Mouse (Mus musculus): ENCODE results near the gene Ugt1a6a. TPM values are rescaled to one million over a fixed set of nuclear protein-coding genes. Genes with fewer than 3 reads are reported as not detected.
"Not testable (repeated sequence)": the region's sequence is repeated elsewhere in the genome, so short reads cannot be mapped to it uniquely, and the experiment has no call there.

Gene Ugt1a6a
- polyA plus RNA-seq, 1 experiment from 2014 or later, result 0.19 TPM

GRCm38 (mm10) chr1:88105656-88106055 lies 29.0 kb upstream of the Ugt1a6a start:
- Histone ChIP-seq H3K9me3 (no peaks in the 10 kb centered on the region), H3K9ac (no peak overlapping the region), H3K4me3 (no peak overlapping the region), H3K4me2 (no peak overlapping the region), H3K27me3 (replicated peaks) (no peaks in the 10 kb centered on the region), H3K27ac (replicated peaks) (no peak overlapping the region), H3K4me1 (no peaks in the 10 kb centered on the region), H3K36me3 (no peaks in the 10 kb centered on the region)
- ATAC-seq (ENCODE audit: extremely low read depth, insufficient number of reproducible peaks, low FRiP score, low TSS enrichment), result no peak
- 57% methylated on average over 2 of the region's 2 CpGs for WGBS

GRCm38 (mm10) chr1:88109027-88109557 lies 25.5 kb upstream of the Ugt1a6a start:
- not testable (repeated sequence) for H3K9me3 ChIP-seq; ATAC-seq (ENCODE audit: extremely low read depth, insufficient number of reproducible peaks, low FRiP score, low TSS enrichment); H3K4me2 ChIP-seq; H3K9ac ChIP-seq; H3K4me3 ChIP-seq; H3K27me3 ChIP-seq (replicated peaks); H3K27ac ChIP-seq (replicated peaks); H3K36me3 ChIP-seq; H3K4me1 ChIP-seq
- WGBS, result 62% methylated on average over 2 of the region's 2 CpGs

DNA sequence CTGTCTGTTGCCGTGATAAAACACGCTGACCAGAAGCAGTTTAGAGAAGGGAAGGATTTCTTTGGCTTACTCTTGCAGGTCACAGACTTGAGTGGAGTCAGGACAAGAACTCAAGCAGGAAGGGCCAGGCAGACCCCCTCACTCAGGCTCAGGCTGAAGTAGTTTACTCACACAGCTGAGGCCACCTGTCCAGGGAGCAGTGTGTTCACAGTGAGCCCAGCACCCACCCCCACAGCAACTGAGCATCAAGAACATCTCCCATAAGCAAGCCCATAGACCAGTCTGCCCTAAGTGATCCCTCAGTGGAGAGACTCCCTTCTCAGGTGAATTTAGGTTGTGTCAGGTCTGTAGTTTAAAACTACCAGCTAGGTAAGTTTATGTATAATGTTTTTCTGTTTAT lies 25.0 kb upstream of the Ugt1a6a start:
- not testable (repeated sequence) for ATAC-seq (ENCODE audit: extremely low read depth, insufficient number of reproducible peaks, low FRiP score, low TSS enrichment); H3K36me3 ChIP-seq; H3K9ac ChIP-seq; H3K27me3 ChIP-seq (replicated peaks); H3K4me2 ChIP-seq; H3K27ac ChIP-seq (replicated peaks); H3K4me1 ChIP-seq; H3K4me3 ChIP-seq; H3K9me3 ChIP-seq
- WGBS, result 68% methylated on average over 2 of the region's 2 CpGs

DNA sequence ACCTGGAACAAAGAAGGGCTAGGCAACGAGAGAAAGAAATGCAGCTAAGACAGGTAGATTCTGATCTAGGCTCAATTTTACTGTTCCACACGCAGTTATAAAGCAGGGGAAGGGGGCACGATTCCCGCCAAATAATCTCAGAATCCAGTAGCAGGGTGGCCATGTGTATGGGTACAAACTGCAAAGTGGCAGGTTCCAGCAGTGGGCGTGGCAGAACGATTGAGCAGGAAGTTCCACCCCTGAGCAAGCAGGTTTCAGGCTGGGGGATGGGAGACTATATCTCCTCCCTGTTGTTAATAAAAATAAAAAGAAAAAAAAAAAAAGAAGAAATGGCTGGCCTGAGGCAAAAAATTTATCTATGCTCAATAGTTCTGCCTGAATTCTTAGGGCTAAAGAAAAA lies 21.8 kb upstream of the Ugt1a6a start:
- H3K4me3 ChIP-seq; H3K4me2 ChIP-seq; H3K9me3 ChIP-seq; H3K9ac ChIP-seq; ATAC-seq (ENCODE audit: extremely low read depth, insufficient number of reproducible peaks, low FRiP score, low TSS enrichment); H3K36me3 ChIP-seq; H3K4me1 ChIP-seq; H3K27ac ChIP-seq (replicated peaks); H3K27me3 ChIP-seq (replicated peaks): not testable (repeated sequence)
- WGBS, result 79% methylated on average over 6 of the region's 6 CpGs

- H3K4me3 ChIP-seq; H3K27me3 ChIP-seq (replicated peaks); H3K27ac ChIP-seq (replicated peaks); H3K9ac ChIP-seq; ATAC-seq (ENCODE audit: extremely low read depth, insufficient number of reproducible peaks, low FRiP score, low TSS enrichment); H3K9me3 ChIP-seq; H3K4me1 ChIP-seq; H3K36me3 ChIP-seq; H3K4me2 ChIP-seq: not testable (repeated sequence)
- 6% methylated on average over 4 of the region's 4 CpGs for WGBS
Measured at GRCm38 (mm10) chr1:88120550-88120949, 14.1 kb upstream of the Ugt1a6a start.

DNA sequence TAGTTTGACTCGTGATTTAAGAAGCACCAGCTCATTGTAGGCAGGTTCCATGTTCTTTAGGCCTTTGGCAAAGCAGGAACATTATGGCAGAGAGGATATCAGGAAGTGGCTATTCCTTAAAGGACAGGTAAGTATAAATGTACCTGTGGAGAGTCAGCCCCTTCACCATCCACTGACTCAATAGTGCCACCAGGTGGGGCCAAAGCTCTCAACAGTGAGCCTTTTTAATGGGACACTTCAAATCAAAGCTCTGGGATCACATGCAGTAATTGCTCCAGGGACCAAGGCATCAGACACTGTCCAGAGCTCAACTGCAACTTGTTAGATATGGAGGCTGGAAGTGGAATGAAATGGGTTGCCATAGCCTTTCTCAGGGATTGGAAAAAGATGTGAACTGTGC lies 13.1 kb upstream of the Ugt1a6a start:
- no CpG with 5 or more reads among the region's 1 CpGs for WGBS
- H3K27me3 ChIP-seq (replicated peaks); H3K36me3 ChIP-seq; H3K27ac ChIP-seq (replicated peaks); H3K9me3 ChIP-seq; H3K4me3 ChIP-seq; H3K4me2 ChIP-seq; H3K4me1 ChIP-seq; H3K9ac ChIP-seq; ATAC-seq (ENCODE audit: extremely low read depth, insufficient number of reproducible peaks, low FRiP score, low TSS enrichment): not testable (repeated sequence)

- not testable (repeated sequence) for H3K4me3 ChIP-seq; H3K36me3 ChIP-seq; H3K9me3 ChIP-seq; H3K27me3 ChIP-seq (replicated peaks); H3K4me2 ChIP-seq; H3K4me1 ChIP-seq; H3K9ac ChIP-seq; ATAC-seq (ENCODE audit: extremely low read depth, insufficient number of reproducible peaks, low FRiP score, low TSS enrichment); H3K27ac ChIP-seq (replicated peaks)
- WGBS, result 57% methylated on average over 4 of the region's 4 CpGs
Measured at GRCm38 (mm10) chr1:88125827-88126360, 8.7 kb upstream of the Ugt1a6a start.

DNA sequence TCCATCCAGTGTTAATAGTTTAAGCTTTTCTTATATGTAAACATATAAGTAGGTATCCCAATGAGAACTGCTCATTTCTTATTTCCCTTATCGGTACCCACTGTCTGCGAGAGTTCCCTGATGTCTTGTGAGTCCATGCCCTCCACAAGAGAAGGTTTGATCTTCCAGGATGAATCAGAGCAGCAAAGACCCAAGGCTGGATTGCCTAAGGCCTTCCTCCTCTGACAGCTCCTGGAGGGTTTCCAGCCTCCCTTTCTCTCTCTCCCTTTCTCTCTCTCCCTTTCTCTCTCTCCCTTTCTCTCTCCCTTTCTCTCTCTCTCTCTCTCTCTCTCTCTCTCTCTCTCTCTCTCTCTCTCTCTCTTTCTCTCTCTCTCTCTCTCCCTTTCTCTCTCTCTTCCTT lies 5.5 kb upstream of the Ugt1a6a start:
- not testable (repeated sequence) for H3K4me3 ChIP-seq; H3K36me3 ChIP-seq; H3K9me3 ChIP-seq; H3K9ac ChIP-seq; H3K27ac ChIP-seq (replicated peaks); ATAC-seq (ENCODE audit: extremely low read depth, insufficient number of reproducible peaks, low FRiP score, low TSS enrichment); H3K4me1 ChIP-seq; H3K4me2 ChIP-seq; H3K27me3 ChIP-seq (replicated peaks)
- WGBS, result 80% methylated on average over 2 of the region's 2 CpGs

DNA sequence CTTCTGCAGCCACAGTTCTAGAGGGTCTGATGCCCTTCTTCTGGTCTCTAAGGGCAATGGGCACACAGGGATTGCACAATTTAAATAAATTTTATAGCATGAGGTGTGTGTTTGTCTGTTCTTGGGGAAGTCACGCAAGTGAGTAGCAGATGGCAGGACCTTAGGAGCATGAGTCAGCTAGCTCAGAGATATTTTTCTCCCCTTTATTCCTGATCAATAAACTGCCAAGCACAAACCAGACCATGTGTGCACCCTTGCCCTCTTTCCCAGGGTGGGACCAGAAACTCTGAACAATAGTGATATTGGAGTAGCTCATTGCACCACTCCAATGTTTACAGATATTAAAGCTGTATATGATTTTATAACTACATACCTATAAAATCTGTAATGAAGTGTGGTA lies 4.4 kb upstream of the Ugt1a6a start:
- not testable (repeated sequence) for ATAC-seq (ENCODE audit: extremely low read depth, insufficient number of reproducible peaks, low FRiP score, low TSS enrichment); H3K4me2 ChIP-seq; H3K4me3 ChIP-seq; H3K27ac ChIP-seq (replicated peaks); H3K9me3 ChIP-seq; H3K4me1 ChIP-seq; H3K36me3 ChIP-seq; H3K9ac ChIP-seq; H3K27me3 ChIP-seq (replicated peaks)
- 91% methylated on average over 1 of the region's 1 CpGs for WGBS

DNA sequence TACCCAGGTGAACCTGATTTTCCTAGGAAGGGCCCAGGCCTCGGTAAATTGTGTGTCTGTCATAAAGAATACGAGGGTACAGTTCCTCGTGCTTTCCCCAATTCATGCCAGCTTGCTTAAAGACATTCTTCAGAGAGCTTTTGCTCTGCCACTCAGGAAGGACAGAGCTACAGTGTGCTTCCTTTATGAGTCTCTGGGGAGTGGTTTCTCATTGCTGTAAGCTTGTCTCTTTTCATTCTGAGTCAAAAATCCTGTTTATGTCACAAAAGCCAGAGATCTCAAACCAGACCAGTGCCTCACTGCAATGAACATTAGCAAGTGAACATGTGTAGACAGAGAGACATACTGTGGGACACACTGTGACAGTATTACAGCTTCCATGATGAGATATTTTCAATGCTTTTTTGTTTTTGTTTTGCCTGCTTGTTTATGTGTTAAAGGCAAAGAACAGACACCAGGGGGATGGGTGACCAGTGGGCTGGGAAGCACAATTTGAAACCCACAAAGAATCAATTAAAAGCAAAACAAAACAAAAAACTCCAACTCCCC lies 627 bp upstream of the Ugt1a6a start:
- H3K9ac ChIP-seq, result no peak overlapping the region
- no peaks in the 10 kb centered on the region for H3K9me3 ChIP-seq
- no peak overlapping the region for H3K4me3 ChIP-seq
- no peak overlapping the region for H3K4me2 ChIP-seq
- no peak for ATAC-seq (ENCODE audit: extremely low read depth, insufficient number of reproducible peaks, low FRiP score, low TSS enrichment)
- H3K4me1 ChIP-seq, result no peaks in the 10 kb centered on the region
- no peaks in the 10 kb centered on the region for H3K36me3 ChIP-seq
- no peaks in the 10 kb centered on the region for H3K27me3 ChIP-seq (replicated peaks)
- H3K27ac ChIP-seq (replicated peaks), result no peak overlapping the region
- WGBS, result 62% methylated on average over 3 of the region's 3 CpGs

DNA sequence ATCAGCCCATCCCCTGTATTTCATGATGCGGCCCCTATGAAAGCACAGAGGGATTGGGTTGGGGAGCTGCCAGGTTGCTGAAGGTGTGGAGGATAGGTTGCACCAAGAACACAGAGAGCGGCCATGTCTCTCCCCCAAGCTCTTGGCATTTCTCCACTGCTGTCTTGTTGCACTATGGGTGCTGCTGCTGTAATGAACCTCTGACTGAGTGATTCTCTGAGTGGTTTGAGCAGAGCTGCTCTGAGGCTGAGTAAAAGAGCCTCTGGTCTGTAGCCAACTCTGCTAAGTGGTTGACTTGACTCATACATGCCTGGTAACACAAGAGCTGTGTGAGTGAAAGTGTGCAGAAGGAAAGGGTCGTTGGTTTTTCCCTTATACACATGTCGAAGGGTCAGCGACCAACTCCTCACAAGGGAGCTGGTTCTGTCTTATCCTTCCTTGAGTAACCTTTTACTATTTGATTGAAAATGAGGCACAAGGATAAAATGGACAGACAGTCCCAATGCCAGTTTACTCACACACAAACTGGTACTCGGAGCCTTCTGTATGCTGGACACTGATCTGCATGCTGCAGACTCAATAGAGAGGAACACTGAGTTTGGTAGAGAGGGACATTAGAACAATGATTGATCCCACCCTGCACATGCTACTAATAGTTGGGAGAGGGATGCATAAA lies 758 bp downstream of the Ugt1a6a start:
- H3K9ac ChIP-seq; H3K4me3 ChIP-seq; ATAC-seq (ENCODE audit: extremely low read depth, insufficient number of reproducible peaks, low FRiP score, low TSS enrichment); H3K27me3 ChIP-seq (replicated peaks); H3K4me2 ChIP-seq; H3K9me3 ChIP-seq; H3K36me3 ChIP-seq; H3K27ac ChIP-seq (replicated peaks); H3K4me1 ChIP-seq: not testable (repeated sequence)
- WGBS, result 84% methylated on average over 6 of the region's 6 CpGs

- Histone ChIP-seq H3K9me3 (no peaks in the 10 kb centered on the region), H3K27ac (replicated peaks) (no peak overlapping the region), H3K4me2 (no peak overlapping the region), H3K27me3 (replicated peaks) (no peaks in the 10 kb centered on the region), H3K36me3 (no peaks in the 10 kb centered on the region), H3K9ac (no peak overlapping the region), H3K4me1 (no peaks in the 10 kb centered on the region), H3K4me3 (no peak overlapping the region)
- no peak for ATAC-seq (ENCODE audit: extremely low read depth, insufficient number of reproducible peaks, low FRiP score, low TSS enrichment)
- 73% methylated on average over 2 of the region's 2 CpGs for WGBS
Measured at GRCm38 (mm10) chr1:88136646-88137045, 2.0 kb downstream of the Ugt1a6a start.
